Mouse (Mus musculus): ENCODE measurements around the gene Neurod2.

DNA sequence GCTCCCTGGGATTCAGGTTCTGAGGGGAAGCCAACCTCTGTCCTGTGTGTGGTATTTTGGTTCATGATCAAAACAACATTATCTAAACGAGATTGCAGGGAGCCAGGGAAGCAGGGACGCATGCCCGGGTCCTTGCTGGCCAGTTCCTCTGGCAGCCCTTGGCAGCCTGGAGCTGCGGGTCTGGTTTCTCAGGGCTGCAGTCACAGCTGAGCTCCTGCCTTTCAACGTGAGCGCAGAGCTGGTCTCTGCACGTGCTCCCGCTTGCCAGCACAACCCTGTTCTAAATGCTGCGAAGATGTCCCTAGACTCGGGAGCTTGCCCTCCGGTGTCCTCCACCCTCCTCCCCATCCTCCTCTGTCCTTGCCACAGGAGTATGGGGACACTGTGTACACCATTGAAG is 48.3 kb upstream of the Neurod2 start:
- TF ChIP-seq CTCF (IDR thresholded peaks at IDR 0.05; ENCODE audit: low read depth, low read length), result no peak
- TF ChIP-seq GATA1 (IDR thresholded peaks at IDR 0.05; ENCODE audit: borderline replicate concordance, low read length), result no peak
- no peak for TF ChIP-seq POLR2AphosphoS5 (IDR thresholded peaks at IDR 0.05; ENCODE audit: insufficient replicate concordance, low read depth, low read length)
- TF ChIP-seq TAL1 (conservative IDR thresholded peaks at IDR 0.05; ENCODE audit: low read depth, low read length), result no peak
- no peak for TF ChIP-seq GATA2 (IDR thresholded peaks at IDR 0.05; ENCODE audit: borderline replicate concordance, low read depth, low read length)
